Mouse (Mus musculus) left cerebral cortex, postnatal 25 days (tissue): ENCODE results near the gene Idnk. TPM values are rescaled to one million over a fixed set of nuclear protein-coding genes. Genes with fewer than 3 reads are reported as not detected.
"Not testable (repeated sequence)": the region's sequence is repeated elsewhere in the genome, so short reads cannot be mapped to it uniquely, and the experiment has no call there.

Source experiments
- DNase-seq, 2 experiments: peaks; one replicate each; pipeline ENCODE4 v3.0.0; 2022; ENCODE audit warnings: low spot score in 2 of 2, mixed read lengths in 1 of 2
- intact Hi-C: fragments of 180-260 bp; cut with DNase I; formaldehyde crosslinking; loops from one replicate; pipeline ENCODE4 v1.15.1; 2025
- total RNA-seq, 2 experiments: library from RNA; stranded (reverse); gene quantifications; 2 replicates each; pipeline ENCODE4 v1.2.3; 2021

The Idnk gene
- total RNA-seq, 2 experiments from 2014 or later = 28.3 to 30.0 TPM

DNA sequence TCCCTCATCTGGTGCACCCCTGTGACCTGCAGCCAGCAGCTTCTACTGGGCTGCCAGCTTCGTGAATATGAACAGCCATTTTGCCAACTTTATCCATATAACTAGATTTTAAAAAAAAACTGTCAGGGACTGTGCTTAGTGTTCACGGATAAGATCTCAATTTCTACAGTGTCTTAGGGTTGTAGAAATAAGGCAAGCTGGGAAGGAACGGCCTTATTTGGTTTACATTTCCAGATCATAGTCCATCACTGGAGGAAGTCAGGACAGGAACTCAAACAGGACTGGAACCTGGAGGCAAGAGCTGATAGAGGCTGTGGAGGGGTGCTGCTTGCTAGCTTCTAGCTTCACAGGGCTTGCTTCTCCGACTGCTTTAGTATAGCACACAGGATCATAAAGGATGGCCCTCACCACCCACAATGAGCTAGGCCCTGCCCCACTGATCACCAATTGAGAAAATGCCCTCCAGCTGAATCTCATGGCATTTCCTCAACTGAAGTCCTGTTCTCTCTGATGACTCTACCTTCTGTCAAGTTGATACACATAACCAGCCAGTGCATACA lies 27.7 kb upstream of the Idnk start:
- no peak for DNase-seq
- intact Hi-C loops = no loop called here

DNA sequence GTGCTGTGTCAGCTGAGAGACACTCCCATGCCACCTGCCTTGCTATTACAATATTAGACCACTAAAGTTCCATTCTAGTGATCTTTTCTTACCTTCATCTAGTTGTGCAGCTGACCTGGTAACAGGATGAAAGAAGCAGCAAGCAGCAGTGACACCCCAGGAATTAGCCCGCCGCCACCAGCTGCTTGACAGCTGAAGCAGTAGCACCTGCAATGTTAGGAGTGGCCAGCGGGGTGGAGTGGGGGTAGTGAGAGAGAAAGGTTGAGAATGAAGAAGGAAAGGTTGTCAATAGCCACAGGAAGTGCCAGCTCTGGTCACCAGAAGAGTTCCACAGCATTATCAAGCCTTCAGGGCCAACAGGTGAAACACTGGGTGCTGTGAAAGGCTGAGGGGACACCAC lies 25.8 kb upstream of the Idnk start:
- intact Hi-C loops = no loop called here
- no peak for DNase-seq

DNA sequence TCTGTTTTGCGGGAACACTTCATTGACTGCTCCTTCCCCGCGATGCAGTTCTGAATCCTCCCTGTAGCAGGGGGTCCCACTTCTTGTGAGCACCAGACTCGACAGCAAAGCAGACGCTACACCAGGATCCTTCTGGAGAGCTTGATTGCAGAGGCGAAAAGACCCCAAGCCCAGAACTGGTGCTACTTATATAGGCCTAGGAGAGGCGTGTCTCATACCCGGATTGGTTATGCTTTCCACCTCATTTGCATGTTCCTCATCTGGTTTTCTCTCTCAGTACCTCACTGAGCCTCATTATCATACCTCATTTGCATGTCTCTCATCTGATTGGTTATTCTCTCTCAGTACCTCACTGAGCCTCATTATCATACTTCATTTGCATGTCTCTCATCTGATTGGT lies 10.8 kb upstream of the Idnk start:
- intact Hi-C loops, DNase-seq: not testable (repeated sequence)

DNA sequence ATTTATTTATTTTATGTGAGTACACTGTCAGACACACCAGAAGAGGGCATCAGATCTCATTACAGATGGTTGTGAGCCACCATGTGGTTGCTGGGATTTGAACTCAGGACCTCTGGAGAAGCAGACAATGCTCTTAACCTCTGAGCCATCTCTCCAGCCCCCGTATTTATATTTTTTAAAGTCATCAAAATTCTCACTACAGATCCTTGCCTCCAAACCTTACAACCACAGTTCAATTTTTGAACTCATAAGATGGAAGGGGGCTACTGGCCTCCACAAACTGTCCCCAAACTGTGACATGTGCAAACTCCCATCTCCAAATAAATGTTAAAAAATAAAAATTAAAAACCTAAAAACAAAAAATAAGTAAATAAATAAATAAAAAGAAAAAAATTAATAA lies 9.7 kb upstream of the Idnk start:
- DNase-seq = no peak
- intact Hi-C loops = no loop called here

DNA sequence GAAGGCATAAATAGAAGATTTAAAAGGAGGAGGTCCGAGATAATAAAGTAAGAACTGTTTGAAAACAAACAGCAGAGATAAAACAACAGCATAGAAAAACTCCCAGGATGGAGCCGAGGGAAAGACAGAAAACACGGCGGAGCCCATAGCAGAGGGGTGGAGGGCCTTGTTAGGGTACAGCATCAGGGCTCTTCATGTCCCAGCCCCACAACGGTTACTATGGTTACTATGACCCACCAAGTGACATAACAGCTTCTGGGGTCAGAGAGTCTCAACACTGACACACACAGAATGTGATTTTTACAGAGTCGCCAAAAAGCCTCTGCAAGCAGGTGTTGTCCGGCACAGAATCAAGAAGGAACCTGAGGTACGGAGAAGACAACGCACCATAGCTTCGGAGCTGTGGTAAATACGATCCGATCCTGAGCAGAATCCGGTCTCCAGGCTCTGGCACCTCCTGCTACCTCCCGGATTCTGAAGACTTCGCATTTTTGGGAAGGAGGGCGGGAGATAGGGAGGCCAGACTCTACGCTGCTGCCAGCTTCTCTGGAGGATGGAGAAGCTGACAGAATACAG lies 9.1 kb upstream of the Idnk start:
- intact Hi-C loops = no loop called here

DNA sequence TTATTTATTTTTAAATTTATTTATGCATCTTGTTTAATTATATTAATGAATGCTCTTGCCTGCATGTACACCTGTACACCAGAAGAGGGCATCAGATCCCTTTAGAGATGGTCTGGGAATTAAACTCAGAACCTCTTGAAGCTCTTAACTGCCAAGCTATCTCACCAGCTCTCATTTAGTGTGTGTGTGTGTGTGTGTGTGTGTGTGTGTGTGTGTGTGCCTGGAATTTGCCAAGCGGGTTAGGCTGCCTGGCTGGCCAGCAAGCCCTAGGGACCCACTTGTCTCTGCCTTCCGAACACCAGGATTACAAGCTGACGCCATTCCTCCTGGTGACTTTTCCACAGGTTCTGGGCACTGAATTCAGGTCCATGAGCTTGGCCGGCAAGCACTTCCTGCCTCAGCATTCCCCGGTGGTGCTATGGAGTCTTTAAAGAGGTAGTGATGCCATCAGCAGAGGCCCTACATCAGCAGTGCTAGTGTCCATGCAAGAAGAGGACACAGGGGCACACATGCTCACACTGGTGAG lies 8.4 kb upstream of the Idnk start:
- DNase-seq = peak in 1 of 2 experiments; percentile 14
- intact Hi-C loops = no loop called here

More for the DNA sequence above, 9.1 kb upstream of the Idnk start:
- peak; percentile 26 to 50 for DNase-seq

DNA sequence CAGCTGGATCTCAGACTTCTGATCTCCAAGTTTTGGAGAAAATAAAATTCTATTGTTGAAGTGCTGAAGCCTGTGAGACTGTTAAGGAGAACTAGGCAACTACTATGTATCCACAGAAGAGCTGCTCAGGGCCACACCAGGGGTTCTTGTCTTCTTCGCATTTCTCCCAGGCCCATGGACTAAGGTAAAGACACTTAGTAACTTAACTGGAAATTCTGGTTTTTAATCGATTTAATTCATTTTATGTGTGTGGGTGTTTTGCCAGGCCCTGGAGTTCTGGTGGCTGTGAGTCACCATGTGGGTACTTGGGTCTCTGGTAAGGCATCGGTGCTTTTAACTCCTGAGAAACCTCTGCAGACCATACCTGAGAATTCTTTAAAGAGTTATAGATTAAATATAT lies 7.8 kb upstream of the Idnk start:
- intact Hi-C loops = loop anchor here (10.0 kb wide), 1 partner anchor 395 kb away; no protein-coding TSS in a partner anchor
- no peak for DNase-seq

DNA sequence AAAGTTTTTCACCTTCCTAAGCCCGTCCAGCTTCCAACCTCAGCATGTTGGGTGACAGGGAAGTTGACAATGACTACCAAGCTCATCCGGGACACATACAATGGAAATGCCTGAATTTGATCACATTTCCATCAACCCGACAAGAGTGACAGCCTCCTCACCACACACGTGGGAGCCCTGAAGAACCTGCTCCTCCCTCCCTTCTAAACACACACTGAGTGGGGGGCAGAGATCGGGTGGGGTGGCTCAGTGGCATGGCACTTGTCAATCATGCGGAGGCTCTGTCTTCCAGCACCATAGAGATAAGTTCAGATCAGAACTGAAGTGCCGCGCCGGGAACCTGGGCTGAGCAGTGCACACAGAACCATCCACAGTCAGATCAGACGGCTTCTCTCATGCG lies 7.0 kb upstream of the Idnk start:
- intact Hi-C loops = loop anchor here (10.0 kb wide), 1 partner anchor 394 kb away; no protein-coding TSS in a partner anchor

DNA sequence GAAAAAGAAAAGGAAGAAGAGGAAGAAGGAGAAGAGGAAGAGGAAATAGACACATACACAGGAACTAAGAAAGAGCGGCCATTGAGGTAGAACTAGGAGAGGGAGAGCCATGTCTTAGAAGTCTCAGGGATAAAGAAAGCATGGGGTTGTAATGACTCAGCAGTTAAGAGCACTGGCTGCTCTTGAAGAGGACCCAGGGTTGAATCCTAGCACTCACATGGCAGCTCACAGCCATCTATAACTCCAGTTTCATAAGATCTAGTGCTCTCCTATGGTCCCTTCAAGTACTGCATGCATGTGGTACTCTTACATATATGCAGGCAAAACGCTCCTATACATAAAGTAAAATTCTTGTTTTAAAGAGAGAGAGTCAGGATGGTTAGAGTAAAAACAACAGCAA lies 1.4 kb upstream of the Idnk start:
- intact Hi-C loops = loop anchor here (5.0 to 10.0 kb wide), 2 partner anchors 389 to 431 kb away; no protein-coding TSS in a partner anchor

More for the DNA sequence above, 7.0 kb upstream of the Idnk start:
- DNase-seq = no peak

DNA sequence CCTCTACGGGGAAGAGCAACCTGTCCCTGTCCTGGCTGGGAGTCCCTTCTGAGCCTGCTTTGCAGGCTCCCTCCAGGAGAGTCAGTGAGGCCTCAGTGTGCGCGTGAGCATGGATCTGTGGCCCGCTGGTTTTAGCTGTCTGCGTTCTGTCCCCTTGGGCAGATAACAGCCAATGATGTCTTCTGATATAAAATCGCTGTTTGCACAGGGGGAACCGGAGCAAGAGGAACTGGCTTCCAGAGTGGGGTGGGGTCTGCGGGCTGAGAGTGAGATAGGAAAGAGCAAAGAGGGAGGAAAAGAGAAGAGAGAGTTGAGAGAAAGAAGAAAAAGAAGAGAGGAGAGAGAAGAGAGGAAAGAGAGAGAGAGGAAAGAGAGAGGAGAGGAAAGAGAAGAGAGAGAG lies 413 bp upstream of the Idnk start:
- DNase-seq = no peak

More for the DNA sequence above, 1.4 kb upstream of the Idnk start:
- DNase-seq = no peak

DNA sequence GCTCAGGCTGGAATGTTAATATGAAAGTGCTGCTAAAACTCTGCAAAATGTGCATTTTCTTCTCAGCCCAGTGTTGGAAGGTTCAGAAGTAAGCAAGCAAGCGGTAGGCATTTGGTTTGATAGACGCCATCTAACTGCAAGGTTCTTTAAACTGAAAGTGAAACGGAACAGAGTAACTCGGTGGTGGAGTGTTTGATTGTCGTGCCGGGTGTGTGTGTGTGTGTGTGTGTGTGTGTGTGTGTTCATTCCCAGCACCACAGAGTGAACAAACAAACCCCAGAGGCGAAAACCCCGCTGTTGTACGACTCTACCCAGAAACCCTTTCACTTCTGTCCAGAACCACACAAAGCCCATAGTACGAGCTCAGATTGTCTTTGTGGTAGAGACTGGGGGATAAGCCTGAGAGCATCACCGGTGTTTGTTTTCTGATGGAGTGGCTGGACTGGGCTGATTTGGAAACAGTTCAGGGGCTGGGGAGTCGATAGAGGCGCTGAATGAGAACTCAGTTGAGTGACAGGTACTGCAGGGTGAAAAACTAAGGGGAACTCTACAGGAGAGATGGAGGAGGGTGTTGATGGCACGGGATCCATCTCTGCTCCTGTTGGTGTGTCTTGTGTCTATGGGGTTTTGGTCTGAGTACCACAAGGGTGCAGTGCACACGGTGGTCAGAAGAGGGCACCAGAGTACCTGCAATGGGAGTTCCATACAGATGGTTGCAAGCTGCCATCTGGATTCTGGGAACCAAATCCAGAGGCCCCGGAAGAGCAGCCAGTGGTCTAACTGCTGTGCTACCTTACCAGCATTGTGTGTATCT lies 857 bp downstream of the Idnk start:
- intact Hi-C loops = loop anchor here (2.0 to 10.0 kb wide), 4 partner anchors 74 to 429 kb away; no protein-coding TSS in a partner anchor
- peak; percentile 84 to 94 for DNase-seq

More for the DNA sequence above, 413 bp upstream of the Idnk start:
- intact Hi-C loops = loop anchor here (5.0 to 10.0 kb wide), 2 partner anchors 388 to 430 kb away; no protein-coding TSS in a partner anchor

DNA sequence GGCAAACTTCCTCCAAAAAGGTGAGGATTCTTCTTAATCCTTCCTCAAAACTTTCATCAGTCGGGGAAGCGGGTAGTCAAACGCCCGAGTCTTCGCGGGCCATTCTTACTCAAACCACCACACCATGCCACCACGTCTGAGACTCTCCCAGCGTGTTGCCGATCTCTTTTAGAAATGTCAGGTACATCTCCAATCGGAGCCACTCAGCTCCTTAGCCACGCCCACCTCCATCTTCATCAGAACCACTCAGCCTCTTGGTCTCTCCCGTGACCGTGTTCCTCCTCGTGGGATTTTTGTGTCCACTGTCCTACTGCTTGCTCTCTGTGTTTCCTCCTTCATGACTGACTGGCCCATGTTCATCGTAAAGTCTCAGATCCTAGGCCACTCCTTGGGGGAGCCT lies 3.3 kb downstream of the Idnk start:
- no peak for DNase-seq
- intact Hi-C loops = no loop called here

DNA sequence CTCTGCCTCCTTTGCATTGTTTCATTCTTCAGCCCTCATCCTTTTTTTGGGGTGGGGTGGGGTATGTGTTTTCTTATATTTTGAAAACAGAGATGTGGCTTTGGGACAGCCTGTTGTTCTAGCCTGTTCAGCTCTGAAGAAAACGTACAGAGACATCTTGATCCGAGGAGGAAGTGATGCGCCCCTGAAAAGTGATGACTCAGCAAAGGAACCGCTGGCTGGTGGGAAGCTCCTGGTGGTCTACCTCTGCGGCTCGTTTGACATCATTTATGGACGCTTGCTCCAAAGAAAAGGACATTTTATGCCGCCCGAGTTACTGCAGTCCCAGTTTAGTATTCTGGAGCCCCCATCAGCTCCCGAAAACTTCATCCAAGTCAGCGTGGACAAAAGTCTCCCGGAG lies 5.9 kb downstream of the Idnk start:
- intact Hi-C loops = no loop called here
- DNase-seq = no peak

DNA sequence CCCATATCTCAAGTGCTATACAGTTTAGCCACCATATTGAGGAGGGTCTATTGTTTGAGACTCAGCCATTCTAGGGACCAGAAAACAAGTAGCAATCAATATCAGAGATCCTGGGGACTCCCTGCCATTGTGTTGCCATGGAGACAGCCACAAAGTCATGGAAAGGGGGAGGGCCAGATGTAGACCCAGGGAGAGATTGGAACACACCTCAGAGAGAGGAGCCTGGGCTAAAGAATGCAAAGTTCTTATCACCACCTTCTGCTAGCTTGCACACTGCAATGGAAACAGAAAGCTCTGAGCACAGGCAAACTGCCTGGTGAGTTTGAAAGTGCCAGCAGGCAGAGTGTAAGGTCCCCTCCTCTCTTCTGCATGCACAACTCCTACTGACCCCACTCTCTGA lies 10.7 kb downstream of the Idnk start:
- DNase-seq = no peak
- intact Hi-C loops = no loop called here

DNA sequence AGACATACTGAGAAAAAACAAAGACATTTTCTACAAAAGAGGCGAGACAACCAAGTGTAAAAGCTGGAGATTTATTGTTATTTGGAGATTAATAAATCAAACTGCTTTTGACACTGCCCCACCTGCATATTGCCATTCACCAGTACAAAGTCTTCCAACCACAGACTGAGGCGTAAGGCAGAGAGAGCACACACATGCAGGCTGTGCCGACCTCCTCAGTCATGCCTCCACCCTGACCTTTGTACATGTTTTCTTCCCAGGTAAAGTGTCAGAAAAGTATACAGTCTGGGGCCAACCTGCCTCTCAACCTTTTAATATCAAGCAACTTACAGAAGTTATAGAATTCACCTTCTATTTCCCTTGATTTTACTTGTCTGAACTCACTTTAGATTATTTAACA lies 18.7 kb downstream of the Idnk start:
- intact Hi-C loops = no loop called here
- no peak for DNase-seq

DNA sequence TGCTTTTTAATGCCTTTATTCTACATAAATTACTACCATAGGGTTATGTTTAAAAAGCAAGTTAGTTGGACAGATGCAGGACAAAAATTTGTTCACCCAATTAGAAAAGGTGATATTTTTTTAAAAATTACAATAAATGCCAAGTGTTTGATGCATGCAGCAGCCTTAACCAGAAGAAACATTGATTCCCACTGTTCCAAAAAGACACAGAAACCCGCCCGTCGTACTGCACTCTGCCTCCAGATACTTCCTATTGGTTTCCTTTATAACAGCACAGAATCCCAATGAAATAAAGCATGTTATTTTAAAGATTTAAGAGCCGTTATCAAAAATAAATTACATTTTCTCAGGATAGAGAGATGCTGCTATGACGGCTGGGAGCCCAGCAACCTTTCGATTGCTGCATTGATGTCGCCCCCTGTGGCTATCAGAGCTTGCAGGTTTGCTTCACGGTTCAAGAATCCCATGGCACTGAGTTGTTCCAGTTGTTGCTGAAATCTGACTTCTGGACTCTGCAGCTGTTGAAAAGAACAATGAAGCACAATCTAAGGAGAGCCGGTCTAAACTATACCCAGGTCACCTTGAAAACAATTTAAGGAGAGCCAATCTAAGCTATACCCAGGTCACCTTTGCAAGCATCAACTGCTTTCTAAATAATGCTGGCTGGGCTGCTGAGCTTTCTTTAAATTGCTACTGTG lies 20.2 kb downstream of the Idnk start:
- intact Hi-C loops = no loop called here

DNA sequence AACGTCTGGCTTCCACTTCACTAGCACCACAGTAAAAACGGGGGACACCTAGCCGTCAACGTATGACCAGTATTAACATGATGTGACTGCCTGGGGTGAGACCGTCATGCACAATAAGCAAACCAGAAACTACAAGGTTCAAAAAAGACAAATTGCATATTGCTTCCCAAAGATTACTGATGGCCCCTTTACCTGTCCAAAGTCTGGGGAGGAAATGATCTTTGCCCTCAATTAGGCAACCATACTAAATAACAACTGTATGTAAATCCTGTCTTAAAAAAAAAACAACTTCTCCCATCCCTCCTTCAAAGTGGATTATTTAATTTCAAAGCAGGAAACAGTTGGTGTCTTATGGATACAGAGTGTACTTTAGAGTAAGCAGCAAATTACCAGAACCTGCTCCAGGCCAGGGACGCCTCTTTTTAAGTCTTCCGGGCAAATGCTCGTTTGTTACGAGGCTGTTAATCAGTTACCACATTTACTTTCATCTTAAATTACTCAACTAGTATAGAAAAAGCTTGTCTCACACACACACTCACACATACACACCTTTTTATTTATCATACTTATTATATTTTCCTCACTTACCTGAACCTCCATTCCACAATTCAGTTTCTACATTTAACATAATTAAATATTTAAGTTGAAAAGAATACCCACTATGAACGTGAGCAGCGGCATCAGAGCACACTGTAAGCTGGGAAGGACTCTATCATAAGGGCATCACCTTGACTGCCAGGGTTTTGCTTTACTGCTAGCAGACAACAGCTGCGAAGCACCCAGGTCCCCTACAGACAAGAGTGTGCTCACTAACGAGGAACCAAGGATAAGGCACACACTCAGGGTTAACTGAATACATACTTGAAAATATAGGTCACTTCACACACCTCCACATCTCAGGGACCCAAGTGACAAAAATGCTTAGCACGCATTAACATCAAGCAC lies 24.4 kb downstream of the Idnk start:
- no peak for DNase-seq
- intact Hi-C loops = loop anchor here (10.0 kb wide), 2 partner anchors 93 to 203 kb away; partner anchors contain the start of genes 2210016F16Rik and Gkap1

More for the DNA sequence above, 20.2 kb downstream of the Idnk start:
- peak; percentile 100 for DNase-seq

DNA sequence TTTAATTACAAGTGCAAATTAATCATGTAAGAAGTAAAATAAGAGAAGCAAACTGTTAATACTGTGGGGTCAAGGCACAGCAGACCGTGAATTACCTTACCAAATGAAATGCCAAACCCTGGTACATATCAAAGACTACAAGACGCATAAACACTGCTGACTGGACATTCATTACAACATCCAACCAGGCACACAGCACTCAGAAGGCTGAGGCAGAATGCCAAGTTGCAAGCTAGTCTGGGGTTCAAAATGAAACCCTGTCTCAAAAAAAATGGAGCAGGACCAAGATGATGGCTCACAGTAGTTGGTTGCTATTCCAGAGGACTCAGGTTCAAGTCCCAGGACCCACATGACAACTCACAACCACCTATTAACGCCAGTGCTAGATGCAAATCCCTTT lies 26.7 kb downstream of the Idnk start:
- intact Hi-C loops = loop anchor here (10.0 kb wide), 2 partner anchors 91 to 201 kb away; partner anchors contain the start of genes 2210016F16Rik and Gkap1
- DNase-seq = no peak
